Mouse (Mus musculus): ENCODE results near the gene Necap1. TPM values are rescaled to one million over a fixed set of nuclear protein-coding genes. Genes with fewer than 3 reads are reported as not detected.

The Necap1 gene
- polyA plus RNA-seq, 1 experiment from 2014 or later, result 122 TPM

- ATAC-seq (replicated peaks), result no peak
- Histone ChIP-seq H3K4me2 (replicated peaks) (no peak overlapping the region), H3K9me3 (no peaks in the 10 kb centered on the region), H3K9ac (replicated peaks) (no peak overlapping the region), H3K4me3 (no peak overlapping the region), H3K36me3 (no peaks in the 10 kb centered on the region), H3K27ac (replicated peaks) (no peak overlapping the region), H3K27me3 (no peaks in the 10 kb centered on the region), H3K4me1 (no peaks in the 10 kb centered on the region)
- WGBS, result 88% methylated on average over 4 of the region's 4 CpGs
These were observed 45.6 kb downstream of the Necap1 start for GRCm38 (mm10) chr6:122919922-122920321.

GRCm38 (mm10) chr6:122921451-122921850 lies 47.2 kb downstream of the Necap1 start, which contains the start of gene Clec4a1:
Gene Clec4a1 (plus strand): TSS chr6:122921848.
- H3K9ac ChIP-seq (replicated peaks), result no peak within 1 kb of the TSS
- H3K4me2 ChIP-seq (replicated peaks), result no peak within 1 kb of the TSS
- 78% methylated on average over 4 of the region's 4 CpGs for WGBS
- H3K4me3 ChIP-seq, result no peak within 1 kb of the TSS
- no peaks in the 10 kb centered on the region for H3K4me1 ChIP-seq
- H3K9me3 ChIP-seq, result no peaks in the 10 kb centered on the region
- H3K27me3 ChIP-seq, result no peaks in the 10 kb centered on the region
- no peak for ATAC-seq (replicated peaks)
- no peak within 1 kb of the TSS for H3K27ac ChIP-seq (replicated peaks)
- no peaks in the 10 kb centered on the region for H3K36me3 ChIP-seq

- Histone ChIP-seq H3K27me3 (no peaks in the 10 kb centered on the region), H3K4me1 (no peaks in the 10 kb centered on the region), H3K27ac (replicated peaks) (no peak overlapping the region), H3K36me3 (no peaks in the 10 kb centered on the region), H3K9ac (replicated peaks) (no peak overlapping the region), H3K9me3 (no peaks in the 10 kb centered on the region), H3K4me2 (replicated peaks) (no peak overlapping the region), H3K4me3 (no peak overlapping the region)
- ATAC-seq (replicated peaks), result no peak
- WGBS, result 90% methylated on average over 3 of the region's 3 CpGs
These were observed 60.6 kb downstream of the Necap1 start for GRCm38 (mm10) chr6:122934845-122935244.

Small RNAs within 50 kb of the gene (microRNA-seq; reads per million reads assigned to microRNA genes)
- gene Mir7231, result not detected

Other genes starting within 250 kb of the Necap1 start
- not detected in 2 replicates for gene Dppa3, start 248.1 kb upstream of the Necap1 start, polyA plus RNA-seq (2015; fragmentation: Nextera tagmentation; extraction: Ambion mirVana)
- 0.09 and 0.29 TPM in 2 replicates for gene Nanog, start 167.0 kb upstream of the Necap1 start, polyA plus RNA-seq (2015; fragmentation: Nextera tagmentation; extraction: Ambion mirVana)
- 19.9 and 20.5 TPM in 2 replicates for gene Slc2a3, start 72.8 kb upstream of the Necap1 start, polyA plus RNA-seq (2015; fragmentation: Nextera tagmentation; extraction: Ambion mirVana)
- 6.4 and 6.8 TPM in 2 replicates for gene Foxj2, start 54.6 kb upstream of the Necap1 start, polyA plus RNA-seq (2015; fragmentation: Nextera tagmentation; extraction: Ambion mirVana)
- 0.89 and 1.3 TPM in 2 replicates for gene C3ar1, start 18.3 kb upstream of the Necap1 start, polyA plus RNA-seq (2015; fragmentation: Nextera tagmentation; extraction: Ambion mirVana)
- gene Clec4a1, start 47.4 kb downstream of the Necap1 start, polyA plus RNA-seq (2015; fragmentation: Nextera tagmentation; extraction: Ambion mirVana), result 0.39 and 0.92 TPM in 2 replicates
- gene Clec4a3, start 78.0 kb downstream of the Necap1 start, polyA plus RNA-seq (2015; fragmentation: Nextera tagmentation; extraction: Ambion mirVana), result 0.59 and 0.69 TPM in 2 replicates
- not detected in 2 replicates for gene Clec4a4, start 115.9 kb downstream of the Necap1 start, polyA plus RNA-seq (2015; fragmentation: Nextera tagmentation; extraction: Ambion mirVana)
- gene Clec4b1, start 175.5 kb downstream of the Necap1 start, polyA plus RNA-seq (2015; fragmentation: Nextera tagmentation; extraction: Ambion mirVana), result not detected in 2 replicates
- gene Clec4a2, start 232.0 kb downstream of the Necap1 start, polyA plus RNA-seq (2015; fragmentation: Nextera tagmentation; extraction: Ambion mirVana), result 0.81 and 1.0 TPM in 2 replicates